Mouse (Mus musculus) CH12.LX (cell line): ENCODE data around the gene Mfsd14a. TPM values are rescaled to one million over a fixed set of nuclear protein-coding genes. Genes with fewer than 3 reads are reported as not detected.

Experiments
- DNase-seq: peaks from one replicate; pipeline ENCODE4 v3.0.0-alpha.2; 2013; ENCODE audit errors: extremely low read depth
- H3K27ac ChIP-seq: 2 replicates; pipeline ENCODE4 v1.5.1; 2012; ENCODE audit warnings: low read depth, mild to moderate bottlenecking, control low read depth, moderate library complexity; ENCODE audit not compliant: insufficient read depth
- H3K27me3 ChIP-seq: replicated peaks from 2 replicates; pipeline ENCODE3; 2012; ENCODE audit warnings: inconsistent platforms
- H3K36me3 ChIP-seq, 2 experiments: replicated peaks in 1 of 2; 2 replicates each; pipeline versions ENCODE3 to v1.6.1; 2012; ENCODE audit warnings: inconsistent platforms in 1 of 2, low read length in 1 of 2, mild to moderate bottlenecking in 1 of 2, mixed read lengths in 1 of 2, moderate library complexity in 1 of 2; ENCODE audit not compliant: control insufficient read depth in 1 of 2, insufficient read depth in 1 of 2
- H3K4me1 ChIP-seq, 2 experiments: 2 replicates each; pipeline ENCODE4 v1.6.1; 2012; ENCODE audit warnings: inconsistent platforms in 1 of 2, moderate library complexity in 1 of 2; ENCODE audit not compliant: insufficient read depth in 2 of 2, control insufficient read depth in 1 of 2
- H3K4me2 ChIP-seq: 2 replicates; pipeline ENCODE4 v1.6.1; 2012; ENCODE audit warnings: low read depth, mild to moderate bottlenecking, control low read depth; ENCODE audit not compliant: poor library complexity, insufficient read depth, severe bottlenecking
- H3K4me3 ChIP-seq, 3 experiments: fragments of 150-350 bp in 1 of 3; sonication (generic) in 1 of 3; replicated peaks in 1 of 3; 2 replicates each; pipeline versions ENCODE3 to v1.5.1; 2011 to 2012; ENCODE audit warnings: low read depth in 2 of 3, low read length in 2 of 3, mild to moderate bottlenecking in 2 of 3, moderate library complexity in 2 of 3, control low read depth in 1 of 3, improper control_type of control experiment in 1 of 3, inconsistent platforms in 1 of 3, mixed read lengths in 1 of 3; ENCODE audit not compliant: poor library complexity in 1 of 3
- H3K79me2 ChIP-seq: replicated peaks from 2 replicates; pipeline ENCODE4 v1.6.1; 2012; ENCODE audit warnings: mild to moderate bottlenecking, moderate library complexity; ENCODE audit not compliant: control insufficient read depth, poor library complexity, insufficient read depth, severe bottlenecking; ENCODE audit errors: extremely low read depth
- H3K9ac ChIP-seq: 2 replicates; pipeline ENCODE4 v1.6.1; 2012; ENCODE audit warnings: low read depth, mild to moderate bottlenecking, control low read depth, moderate library complexity; ENCODE audit not compliant: insufficient read depth
- H3K9me3 ChIP-seq: replicated peaks from 2 replicates; pipeline ENCODE3; 2012; ENCODE audit warnings: low read length, inconsistent platforms, mixed read lengths
- BHLHE40 ChIP-seq: IDR thresholded peaks from 2 replicates; pipeline ENCODE4 v1.6.1; 2011; ENCODE audit warnings: mild to moderate bottlenecking, low read depth, low read length, improper control_type of control experiment
- CHD1 ChIP-seq: IDR thresholded peaks from 2 replicates; pipeline ENCODE4 v1.6.1; 2012; ENCODE audit warnings: low read depth, low read length, improper control_type of control experiment, inconsistent platforms
- CHD2 ChIP-seq: IDR thresholded peaks from 2 replicates; pipeline ENCODE4 v1.6.1; 2011; ENCODE audit warnings: low read length, improper control_type of control experiment
- CTCF ChIP-seq, 2 experiments: IDR thresholded peaks in 1 of 2; conservative IDR thresholded peaks in 1 of 2; 2 replicates each; pipeline ENCODE4 v1.5.1; 2011 to 2012; ENCODE audit warnings: low read depth in 2 of 2, low read length in 2 of 2, improper control_type of control experiment in 1 of 2, inconsistent platforms in 1 of 2, mild to moderate bottlenecking in 1 of 2, moderate library complexity in 1 of 2
- ELF1 ChIP-seq: IDR thresholded peaks from 2 replicates; pipeline ENCODE4 v1.6.1; 2014; ENCODE audit warnings: low read depth, mild to moderate bottlenecking, inconsistent platforms, low read length, improper control_type of control experiment
- EP300 ChIP-seq: IDR thresholded peaks from 2 replicates; pipeline ENCODE4 v1.6.1; 2011; ENCODE audit warnings: low read length, improper control_type of control experiment
- HCFC1 ChIP-seq: IDR thresholded peaks from 2 replicates; pipeline ENCODE4 v1.6.1; 2012; ENCODE audit warnings: low read depth, mild to moderate bottlenecking, inconsistent platforms, low read length, improper control_type of control experiment
- JUN ChIP-seq: IDR thresholded peaks from 2 replicates; pipeline ENCODE4 v1.6.1; 2011; ENCODE audit warnings: low read depth, mild to moderate bottlenecking, low read length, improper control_type of control experiment, moderate library complexity; ENCODE audit not compliant: insufficient read depth
- JUND ChIP-seq: conservative IDR thresholded peaks from 2 replicates; pipeline ENCODE4 v1.6.1; 2011; ENCODE audit warnings: low read depth, low read length, improper control_type of control experiment
- KAT2A ChIP-seq: IDR thresholded peaks from 2 replicates; pipeline ENCODE4 v1.6.1; 2012; ENCODE audit warnings: low read length, improper control_type of control experiment, inconsistent platforms; ENCODE audit not compliant: insufficient replicate concordance
- MAZ ChIP-seq: IDR thresholded peaks from 2 replicates; pipeline ENCODE4 v1.6.1; 2012; ENCODE audit warnings: low read depth, mild to moderate bottlenecking, inconsistent platforms, low read length, improper control_type of control experiment, moderate library complexity
- MEF2A ChIP-seq: IDR thresholded peaks from 2 replicates; pipeline ENCODE4 v1.6.1; 2014; ENCODE audit warnings: low read depth, mild to moderate bottlenecking, inconsistent platforms, low read length, improper control_type of control experiment, borderline replicate concordance
- MXI1 ChIP-seq: IDR thresholded peaks from 2 replicates; pipeline ENCODE4 v1.6.1; 2011; ENCODE audit warnings: mild to moderate bottlenecking, low read depth, low read length, improper control_type of control experiment
- MYC ChIP-seq: IDR thresholded peaks from 2 replicates; pipeline ENCODE4 v1.6.1; 2011; ENCODE audit warnings: low read depth, mild to moderate bottlenecking, improper control_type of control experiment, low read length
- NELFE ChIP-seq: IDR thresholded peaks from 2 replicates; pipeline ENCODE4 v1.6.1; 2011; ENCODE audit warnings: low read depth, low read length, improper control_type of control experiment
- PAX5 ChIP-seq: IDR thresholded peaks from 2 replicates; pipeline ENCODE4 v1.6.1; 2012; ENCODE audit warnings: low read length, inconsistent platforms, mixed read lengths
- POLR2A ChIP-seq: IDR thresholded peaks from 2 replicates; pipeline ENCODE4 v1.6.1; 2011; ENCODE audit warnings: low read depth, mild to moderate bottlenecking, improper control_type of control experiment, low read length
- POLR2AphosphoS2 ChIP-seq: IDR thresholded peaks from 2 replicates; pipeline ENCODE4 v1.6.1; 2011; ENCODE audit warnings: low read depth, low read length, improper control_type of control experiment
- RAD21 ChIP-seq: IDR thresholded peaks from 2 replicates; pipeline ENCODE4 v1.6.1; 2011; ENCODE audit warnings: low read depth, mild to moderate bottlenecking, low read length, improper control_type of control experiment, moderate library complexity
- RCOR1 ChIP-seq: conservative IDR thresholded peaks from 2 replicates; pipeline ENCODE4 v1.6.1; 2012; ENCODE audit warnings: low read depth, mild to moderate bottlenecking, inconsistent platforms, low read length, improper control_type of control experiment
- SIN3A ChIP-seq: IDR thresholded peaks from 2 replicates; pipeline ENCODE4 v1.6.1; 2012; ENCODE audit warnings: low read length, improper control_type of control experiment, inconsistent platforms
- SMC3 ChIP-seq: IDR thresholded peaks from 2 replicates; pipeline ENCODE4 v1.6.1; 2011; ENCODE audit warnings: low read depth, low read length, improper control_type of control experiment
- TBP ChIP-seq: conservative IDR thresholded peaks from 2 replicates; pipeline ENCODE4 v1.6.1; 2011; ENCODE audit warnings: low read depth, low read length, improper control_type of control experiment
- USF2 ChIP-seq: conservative IDR thresholded peaks from 2 replicates; pipeline ENCODE4 v1.6.1; 2011; ENCODE audit warnings: low read depth, low read length, improper control_type of control experiment
- ZC3H11A ChIP-seq: IDR thresholded peaks from 2 replicates; pipeline ENCODE4 v1.6.1; 2012; ENCODE audit warnings: low read depth, mild to moderate bottlenecking, inconsistent platforms, low read length, improper control_type of control experiment
- ZKSCAN1 ChIP-seq: IDR thresholded peaks from 2 replicates; pipeline ENCODE4 v1.6.1; 2012; ENCODE audit warnings: low read depth, inconsistent platforms, low read length, improper control_type of control experiment, borderline replicate concordance
- ZMIZ1 ChIP-seq: IDR thresholded peaks from 2 replicates; pipeline ENCODE4 v1.6.1; 2012; ENCODE audit warnings: low read depth, mild to moderate bottlenecking, inconsistent platforms, low read length, improper control_type of control experiment
- dilution Hi-C: fragments of 300-500 bp; cut with MboI; formaldehyde crosslinking; loops from 2 replicates; pipeline ENCODE4 v1.14.3; 2020; ENCODE audit warnings: low sequenced_read_pairs; ENCODE audit not compliant: extremely low pct_unique_long_range_greater_than_20kb, extremely low pct_ligation_motif_present
- in situ Hi-C: fragments of 300-500 bp; cut with MboI; formaldehyde crosslinking; loops from 3 replicates; pipeline ENCODE4 v1.14.3; 2019; ENCODE audit warnings: low sequenced_read_pairs, low pct_ligation_motif_present, low pct_unique_long_range_greater_than_20kb, mixed read lengths
- polyA plus RNA-seq: library from polyadenylated mRNA; unstranded; fragments of >175 nt; gene quantifications from 2 replicates; pipeline ENCODE4 v1.2.1, GENCODE M21; 2012; ENCODE audit warnings: low read depth; ENCODE audit not compliant: insufficient read length
- total RNA-seq, 2 experiments: library from RNA; depleted of rRNA; stranded (reverse); fragments of 300-350 nt in 1 of 2; fragments of >200 nt in 1 of 2; gene quantifications; 2 replicates each; pipeline ENCODE4 v1.2.3; 2012 to 2014

Gene Mfsd14a
- total and polyA plus RNA-seq, 3 experiments, result 27.0 to 70.4 (median 45.9) TPM

DNA sequence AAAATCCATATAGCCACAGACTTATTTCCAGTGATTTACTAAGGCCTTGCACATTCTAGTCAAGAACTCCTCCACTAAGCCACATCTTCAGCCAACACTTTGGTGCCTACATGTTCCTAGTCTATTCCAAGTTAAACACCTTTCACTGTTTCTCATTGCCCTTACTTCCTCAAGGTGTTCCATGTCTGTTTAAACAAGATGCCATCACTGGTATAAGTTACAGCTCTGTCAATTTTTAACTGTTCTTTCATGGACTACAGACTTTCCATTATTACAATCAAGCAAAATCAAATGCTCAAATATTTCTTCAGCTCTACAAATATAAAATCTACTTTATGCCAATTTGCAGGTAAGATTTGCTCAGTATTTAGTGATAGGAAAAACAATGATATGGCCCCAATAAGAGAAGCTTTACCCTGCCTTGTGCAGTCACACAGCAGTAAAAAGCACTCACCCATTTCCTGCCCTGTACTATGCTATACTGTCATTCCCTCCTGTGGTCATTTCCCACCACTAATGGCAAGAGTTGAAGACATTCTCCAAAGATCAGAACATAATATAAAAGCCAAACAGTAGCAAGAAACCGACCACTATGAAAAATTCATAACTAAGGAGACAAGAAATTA lies 40.3 kb upstream of the Mfsd14a start:
- in situ Hi-C loops (no loop called here), dilution Hi-C loops (no loop called here)
- Histone ChIP-seq H3K36me3 (peaks cover 0 to 32% of the 10 kb centered on the region in 2 experiments), H3K27ac (no peak overlapping the region), H3K79me2 (0 out of 2 replicates have a peak, but pooled peaks cover 2% of the 10 kb centered on the region), H3K9me3 (no peaks in the 10 kb centered on the region), H3K9ac (no peak overlapping the region), H3K4me2 (no peak overlapping the region), H3K4me3 (no peak overlapping the region), H3K4me1 (no peaks in the 10 kb centered on the region), H3K27me3 (no peaks in the 10 kb centered on the region)
- DNase-seq, result no peak
- no peak for TF ChIP-seq ZMIZ1
- no peak for TF ChIP-seq HCFC1
- TF ChIP-seq BHLHE40, result no peak
- no peak for TF ChIP-seq RAD21
- no peak for TF ChIP-seq SMC3
- TF ChIP-seq JUN, result no peak
- no peak for TF ChIP-seq CHD1
- no peak for TF ChIP-seq TBP
- no peak for TF ChIP-seq ELF1
- TF ChIP-seq JUND, result no peak
- TF ChIP-seq NELFE, result no peak
- no peak for TF ChIP-seq USF2
- TF ChIP-seq MAZ, result no peak
- TF ChIP-seq EP300, result no peak
- TF ChIP-seq SIN3A, result no peak
- TF ChIP-seq CHD2, result no peak
- TF ChIP-seq PAX5, result no peak
- no peak for TF ChIP-seq RCOR1

DNA sequence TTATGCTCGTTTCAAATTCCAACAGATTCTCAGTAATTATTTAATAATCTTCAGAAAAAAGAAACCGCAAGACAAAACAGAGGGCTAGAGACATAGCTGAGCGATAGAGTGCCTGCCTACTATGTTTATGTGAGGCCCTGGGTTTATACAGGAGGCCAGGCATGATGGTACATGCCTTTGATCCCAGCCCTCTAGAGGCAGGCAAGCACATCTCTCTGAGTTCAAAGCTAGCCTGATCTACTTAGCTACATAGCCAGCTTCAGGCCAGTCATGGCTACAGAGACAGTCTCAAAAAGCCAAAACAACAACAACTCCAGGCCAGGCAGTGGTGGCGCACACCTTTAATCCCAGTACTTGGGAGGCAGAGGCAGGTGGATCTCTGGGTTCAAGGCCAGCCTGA lies 39.1 kb upstream of the Mfsd14a start:
- no peak overlapping the region for H3K27ac ChIP-seq
- H3K79me2 ChIP-seq, result 0 out of 2 replicates have a peak, but pooled peaks cover 2% of the 10 kb centered on the region
- no peak for TF ChIP-seq CTCF (conservative IDR thresholded peaks at IDR 0.05 in 1 of 2, IDR thresholded peaks at IDR 0.05 in 1 of 2; ENCODE audit: low read depth in 2 of 2, low read length in 2 of 2)
- TF ChIP-seq CHD2, result no peak
- TF ChIP-seq HCFC1, result no peak
- no peak for TF ChIP-seq MYC
- no peak for TF ChIP-seq POLR2A
- no peak for TF ChIP-seq ZKSCAN1
- TF ChIP-seq KAT2A, result no peak
- no peak for TF ChIP-seq ZC3H11A
- TF ChIP-seq ELF1, result no peak
- TF ChIP-seq SIN3A, result no peak
- TF ChIP-seq POLR2AphosphoS2, result no peak
- TF ChIP-seq MXI1, result no peak
- TF ChIP-seq MEF2A, result no peak
- TF ChIP-seq BHLHE40, result no peak
- no peaks in the 10 kb centered on the region for H3K4me1 ChIP-seq
- H3K9me3 ChIP-seq, result no peaks in the 10 kb centered on the region
- dilution Hi-C loops, result no loop called here
- peaks cover 0 to 27% of the 10 kb centered on the region in 2 experiments for H3K36me3 ChIP-seq
- H3K9ac ChIP-seq, result no peak overlapping the region
- H3K4me3 ChIP-seq, result no peak overlapping the region
- no peak overlapping the region for H3K4me2 ChIP-seq
- in situ Hi-C loops, result no loop called here
- H3K27me3 ChIP-seq, result no peaks in the 10 kb centered on the region
- no peak for DNase-seq
